Mouse (Mus musculus) left cerebral cortex, adult 2 months (tissue): ENCODE data around the gene Palm2. TPM values are rescaled to one million over a fixed set of nuclear protein-coding genes. Genes with fewer than 3 reads are reported as not detected.

Source experiments
- DNase-seq, 2 experiments: peaks; one replicate each; pipeline ENCODE4 v3.0.0; 2021 to 2022; ENCODE audit warnings: low spot score in 2 of 2, mixed read lengths in 1 of 2; ENCODE audit errors: extremely low spot score in 1 of 2
- H3K27ac ChIP-seq: fragments of 200-600 bp; 2 replicates; pipeline ENCODE4 v1.8.1; 2022
- H3K4me3 ChIP-seq: fragments of 200-600 bp; 2 replicates; pipeline ENCODE4 v1.8.1; 2022
- CTCF ChIP-seq: fragments of 200-600 bp; IDR thresholded peaks from 2 replicates; pipeline ENCODE4 v1.8.1; 2022; ENCODE audit warnings: antibody characterized with exemption, mild to moderate bottlenecking, moderate library complexity
- intact Hi-C: fragments of 180-260 bp; cut with DNase I; formaldehyde crosslinking; loops from one replicate; pipeline ENCODE4 v1.15.1; 2025
- total RNA-seq, 2 experiments: library from RNA; stranded (reverse); gene quantifications; 2 replicates each; pipeline ENCODE4 v1.2.3; 2021

Palm2 gene
- total RNA-seq, 2 experiments from 2014 or later: 60.4 to 64.3 TPM

DNA sequence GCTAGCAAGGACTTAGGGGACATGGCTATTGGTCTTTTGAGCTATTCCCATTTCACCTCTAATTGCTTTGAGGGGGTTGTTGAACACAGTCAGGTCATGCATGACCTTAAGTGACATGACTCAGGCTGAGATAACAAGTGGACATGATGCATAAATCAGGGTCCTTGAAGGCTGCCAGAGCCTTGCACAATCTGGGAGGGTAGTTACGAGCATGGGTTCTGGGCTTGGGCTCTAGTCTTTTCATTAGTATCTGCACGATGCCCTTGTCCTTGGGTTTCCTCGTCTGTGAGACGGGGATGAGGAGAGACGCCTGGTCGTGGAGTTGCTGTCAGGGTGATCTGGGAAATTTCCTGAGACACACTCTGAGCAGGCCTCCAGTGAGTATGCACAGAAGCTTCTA, 140.6 kb downstream of the Palm2 start:
- no peak overlapping the region for H3K4me3 ChIP-seq
- no peak for DNase-seq
- H3K27ac ChIP-seq: no peak overlapping the region
- TF ChIP-seq CTCF: no peak
- intact Hi-C loops: no loop called here

GRCm38 (mm10) chr4:57575686-57576085, 141.6 kb downstream of the Palm2 start:
- no peak for TF ChIP-seq CTCF
- no peak overlapping the region for H3K4me3 ChIP-seq
- DNase-seq: no peak
- intact Hi-C loops: no loop called here
- no peak overlapping the region for H3K27ac ChIP-seq

- no peak for TF ChIP-seq CTCF
- Histone ChIP-seq H3K27ac (no peak overlapping the region), H3K4me3 (no peak overlapping the region)
- no peak for DNase-seq
- intact Hi-C loops: no loop called here
Observed at GRCm38 (mm10) chr4:57576095-57576494, 142.0 kb downstream of the Palm2 start.

- TF ChIP-seq CTCF: no peak
- H3K4me3 ChIP-seq: no peak overlapping the region
- H3K27ac ChIP-seq: no peak overlapping the region
- DNase-seq: no peak
- intact Hi-C loops: no loop called here
Observed at GRCm38 (mm10) chr4:57579683-57580082, 145.6 kb downstream of the Palm2 start.

- Histone ChIP-seq H3K27ac (no peak overlapping the region), H3K4me3 (no peak overlapping the region)
- no peak for TF ChIP-seq CTCF
- intact Hi-C loops: no loop called here
- no peak for DNase-seq
Observed at GRCm38 (mm10) chr4:57585281-57585800, 151.3 kb downstream of the Palm2 start.

- no peak for TF ChIP-seq CTCF
- intact Hi-C loops: no loop called here
- H3K27ac ChIP-seq: no peak overlapping the region
- DNase-seq: no peak
- no peak overlapping the region for H3K4me3 ChIP-seq
Observed at GRCm38 (mm10) chr4:57586933-57587658, 153.0 kb downstream of the Palm2 start.

DNA sequence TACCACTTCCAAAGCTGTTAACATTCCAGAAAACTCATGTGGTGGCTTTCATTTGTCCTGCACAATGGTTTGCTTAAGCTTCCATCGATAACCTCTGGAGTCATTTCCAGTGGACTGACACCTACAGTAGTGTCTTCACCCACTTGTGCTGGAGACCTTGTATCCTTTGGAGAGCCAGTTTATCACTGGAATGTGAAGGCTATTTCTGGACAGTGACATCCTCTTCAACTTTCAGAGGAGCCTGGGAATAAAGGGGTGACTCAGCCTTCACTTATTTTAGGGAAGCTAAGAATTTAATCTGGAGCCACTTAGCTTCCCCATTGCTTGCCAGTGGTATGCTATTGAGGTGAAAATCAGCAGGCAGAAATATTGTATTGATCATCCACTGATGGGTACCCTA, 154.3 kb downstream of the Palm2 start:
- Histone ChIP-seq H3K27ac (no peak overlapping the region), H3K4me3 (no peak overlapping the region)
- no peak for TF ChIP-seq CTCF
- DNase-seq: no peak
- intact Hi-C loops: no loop called here

GRCm38 (mm10) chr4:57592751-57593150, 158.7 kb downstream of the Palm2 start:
- no peak for TF ChIP-seq CTCF
- intact Hi-C loops: no loop called here
- Histone ChIP-seq H3K27ac (no peak overlapping the region), H3K4me3 (no peak overlapping the region)
- no peak for DNase-seq

DNA sequence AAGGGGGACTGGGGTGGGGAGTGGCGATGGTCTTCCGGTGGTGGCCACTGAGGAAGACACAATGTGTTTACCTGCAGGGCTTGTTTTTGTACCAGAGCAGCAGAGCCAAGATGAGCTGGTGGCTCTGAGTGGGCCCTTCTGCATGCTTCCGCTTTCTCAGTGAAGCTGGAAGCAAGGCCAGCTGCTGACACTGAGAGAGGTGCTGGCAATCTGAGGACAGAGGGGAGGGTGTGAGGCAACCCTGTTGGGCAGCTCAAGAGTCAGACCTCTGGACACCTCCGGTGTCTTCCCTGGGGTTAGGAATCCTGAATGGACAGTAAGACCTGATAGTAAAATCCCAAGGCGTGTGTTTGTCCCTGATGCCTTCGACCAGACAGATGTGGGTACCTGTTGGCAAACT, 165.9 kb downstream of the Palm2 start:
- H3K27ac ChIP-seq: no peak overlapping the region
- no peak for TF ChIP-seq CTCF
- intact Hi-C loops: no loop called here
- DNase-seq: no peak
- H3K4me3 ChIP-seq: no peak overlapping the region

GRCm38 (mm10) chr4:57600685-57601457, 166.8 kb downstream of the Palm2 start:
- intact Hi-C loops: no loop called here

GRCm38 (mm10) chr4:57601458-57601835, 167.4 kb downstream of the Palm2 start:
- intact Hi-C loops: no loop called here
- no peak for DNase-seq

More at GRCm38 (mm10) chr4:57600685-57601457, 166.8 kb downstream of the Palm2 start:
- Histone ChIP-seq H3K27ac (no peak overlapping the region), H3K4me3 (no peak overlapping the region)
- no peak for DNase-seq
- no peak for TF ChIP-seq CTCF

DNA sequence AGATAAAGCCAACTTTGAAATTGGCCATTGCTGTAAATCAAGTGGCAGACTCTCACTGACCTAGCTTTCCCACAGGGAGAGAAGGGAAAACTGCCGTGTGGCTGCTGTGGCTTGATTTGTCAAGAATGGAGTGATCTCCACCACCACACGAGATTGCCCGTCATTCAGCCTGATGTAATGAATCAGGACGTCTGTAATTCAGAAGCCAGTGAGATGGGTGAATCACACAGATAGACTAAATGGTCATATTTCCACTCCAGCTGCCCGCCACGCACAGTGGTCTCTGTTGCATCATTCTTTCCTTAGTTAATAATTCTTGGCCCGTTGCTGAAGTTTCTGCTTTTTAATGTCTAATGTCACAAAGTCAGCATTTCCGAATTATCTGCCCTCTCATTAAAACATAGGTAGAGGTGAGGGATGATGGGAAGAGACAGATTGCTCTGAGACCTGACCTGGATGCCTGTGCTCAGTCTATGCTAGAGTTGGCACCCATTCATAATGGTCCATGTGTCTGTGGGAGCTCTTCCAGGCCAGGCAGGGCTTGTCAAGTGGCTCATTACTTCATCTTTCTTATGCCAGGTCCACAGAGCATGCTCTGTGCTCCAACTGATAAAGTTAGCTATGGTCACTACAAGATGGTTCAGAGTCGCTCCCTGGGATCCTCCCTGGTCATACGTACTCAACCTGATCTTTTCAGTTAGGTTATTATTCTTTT, 168.0 kb downstream of the Palm2 start:
- no peak for DNase-seq
- no peak overlapping the region for H3K4me3 ChIP-seq
- H3K27ac ChIP-seq: no peak overlapping the region
- TF ChIP-seq CTCF: no peak
- intact Hi-C loops: no loop called here

More at GRCm38 (mm10) chr4:57601458-57601835, 167.4 kb downstream of the Palm2 start:
- Histone ChIP-seq H3K4me3 (no peak overlapping the region), H3K27ac (no peak overlapping the region)
- TF ChIP-seq CTCF: no peak
